Mouse (Mus musculus) hindbrain, embryonic 12.5 days (tissue): ENCODE measurements around the gene Morc1. TPM values are rescaled to one million over a fixed set of nuclear protein-coding genes. Genes with fewer than 3 reads are reported as not detected.

Source experiments
- ATAC-seq: fragments of 200-750 bp; cut with Nextera tagmentation; 2 replicates; pipeline ENCODE4 v1.8.0; 2017; ENCODE audit warnings: moderate TSS enrichment; ENCODE audit not compliant: low FRiP score
- H3K27ac ChIP-seq: fragments of 300-500 bp; sonication (generic); 2 replicates; pipeline ENCODE4 v1.5.1; 2016; ENCODE audit warnings: mild to moderate bottlenecking
- H3K27me3 ChIP-seq: fragments of 300-500 bp; sonication (generic); 2 replicates; pipeline ENCODE4 v1.6.1; 2016; ENCODE audit warnings: mild to moderate bottlenecking
- H3K36me3 ChIP-seq: fragments of 300-500 bp; sonication (generic); 2 replicates; pipeline ENCODE4 v1.6.1; 2016; ENCODE audit warnings: mild to moderate bottlenecking
- H3K4me1 ChIP-seq: fragments of 300-500 bp; sonication (generic); 2 replicates; pipeline ENCODE4 v1.6.1; 2016
- H3K4me2 ChIP-seq: fragments of 300-500 bp; sonication (generic); replicated peaks from 2 replicates; pipeline ENCODE4 v1.6.1; 2016; ENCODE audit warnings: mild to moderate bottlenecking
- H3K4me3 ChIP-seq: fragments of 300-500 bp; sonication (generic); 2 replicates; pipeline ENCODE4 v1.5.1; 2016; ENCODE audit warnings: mild to moderate bottlenecking
- H3K9ac ChIP-seq: fragments of 300-500 bp; sonication (generic); 2 replicates; pipeline ENCODE4 v1.6.1; 2016; ENCODE audit warnings: mild to moderate bottlenecking, moderate library complexity
- H3K9me3 ChIP-seq: fragments of 300-500 bp; sonication (generic); replicated peaks from 2 replicates; pipeline ENCODE4 v1.6.1; 2016; ENCODE audit warnings: mild to moderate bottlenecking
- WGBS: fragments of 180-500 bp; shearing (Covaris S2); methylation state at CpG from one replicate; pipeline ENCODE4 v1.1.7; 2016; 5-methylcytosine and 5-hydroxymethylcytosine counted together
- polyA plus RNA-seq: library from polyadenylated mRNA; unstranded; fragments of >200 nt; fragmentation: Nextera tagmentation; extraction: Ambion mirVana; gene quantifications from 2 replicates; pipeline ENCODE4 v1.2.1, GENCODE M21; 2016

Gene Morc1
- polyA plus RNA-seq, 1 experiment from 2014 or later, result not detected

DNA sequence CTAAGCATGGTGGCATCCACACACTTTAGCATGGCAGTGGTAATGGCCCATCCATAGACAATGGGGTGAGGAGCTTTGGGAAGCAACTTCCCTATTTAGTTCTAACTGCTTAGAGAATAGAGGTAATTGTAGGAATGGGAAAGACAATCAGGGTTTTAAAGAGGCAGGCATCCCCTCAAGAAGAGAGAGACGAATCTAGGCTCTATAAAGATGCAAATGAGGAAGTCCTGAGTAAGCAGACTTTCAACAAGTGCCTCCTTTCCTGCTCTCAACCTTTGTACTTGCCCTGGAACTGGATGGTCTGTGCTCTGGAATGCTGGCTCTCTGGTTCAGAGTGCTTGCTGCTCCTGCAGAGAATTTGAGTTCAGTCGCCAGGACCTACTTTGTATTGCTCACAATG is 8.5 kb upstream of the Morc1 start:
- Histone ChIP-seq H3K27me3 (no peaks in the 10 kb centered on the region), H3K36me3 (no peaks in the 10 kb centered on the region), H3K9ac (no peak overlapping the region), H3K27ac (no peak overlapping the region), H3K4me2 (no peak overlapping the region), H3K4me1 (no peaks in the 10 kb centered on the region), H3K4me3 (no peak overlapping the region), H3K9me3 (no peaks in the 10 kb centered on the region)
- ATAC-seq, result no peak
- 25% methylated on average over 2 of the region's 2 CpGs for WGBS

DNA sequence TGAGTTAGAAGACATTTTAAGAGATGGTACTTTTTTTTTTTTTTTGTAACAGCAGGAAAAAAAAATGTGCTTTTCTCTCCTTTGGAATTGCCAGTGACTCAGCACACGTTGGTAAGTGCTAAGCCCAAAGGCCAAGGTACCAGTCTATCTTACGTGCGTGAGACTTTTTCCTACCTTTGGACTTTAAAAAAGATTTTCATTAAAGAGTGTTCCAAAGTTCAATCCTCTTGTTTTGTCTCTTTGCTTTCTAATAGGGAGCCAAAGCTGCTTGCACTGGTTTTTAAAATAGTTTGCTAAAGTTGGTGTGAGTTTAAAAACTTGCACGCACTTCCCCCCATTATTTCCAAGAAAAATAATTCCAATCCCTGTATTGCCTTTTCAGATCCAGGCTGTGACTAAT is 7.0 kb upstream of the Morc1 start:
- no peak for ATAC-seq
- Histone ChIP-seq H3K36me3 (no peaks in the 10 kb centered on the region), H3K4me3 (no peak overlapping the region), H3K9me3 (no peaks in the 10 kb centered on the region), H3K9ac (no peak overlapping the region), H3K27ac (no peak overlapping the region), H3K27me3 (no peaks in the 10 kb centered on the region), H3K4me2 (no peak overlapping the region), H3K4me1 (no peaks in the 10 kb centered on the region)
- WGBS, result 78% methylated on average over 4 of the region's 4 CpGs

DNA sequence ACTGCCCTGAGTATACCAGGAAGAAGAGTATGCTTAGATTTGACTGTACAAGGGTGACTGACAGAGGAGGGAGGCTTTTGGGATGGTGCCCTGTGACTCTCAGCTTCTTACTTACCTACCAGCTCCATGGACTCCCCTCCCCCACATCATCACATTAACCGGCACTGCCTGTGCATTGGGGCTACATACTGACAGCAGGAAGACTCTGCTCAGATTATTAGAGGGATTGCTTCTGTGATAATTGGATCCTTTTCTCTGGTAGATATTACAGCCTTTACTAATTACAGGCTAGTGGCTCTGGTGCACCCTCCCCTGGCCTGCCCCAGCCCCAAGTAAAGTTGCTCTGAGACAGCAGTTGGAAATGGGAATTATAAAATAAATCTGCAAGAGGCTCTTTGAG is 1.6 kb upstream of the Morc1 start:
- H3K36me3 ChIP-seq, result no peaks in the 10 kb centered on the region
- H3K9ac ChIP-seq, result no peak overlapping the region
- no peaks in the 10 kb centered on the region for H3K27me3 ChIP-seq
- H3K4me2 ChIP-seq, result no peak overlapping the region
- ATAC-seq, result no peak
- no peak overlapping the region for H3K27ac ChIP-seq
- H3K4me1 ChIP-seq, result no peaks in the 10 kb centered on the region
- H3K9me3 ChIP-seq, result no peaks in the 10 kb centered on the region
- WGBS, result 69% methylated on average over 1 of the region's 1 CpGs
- no peak overlapping the region for H3K4me3 ChIP-seq

DNA sequence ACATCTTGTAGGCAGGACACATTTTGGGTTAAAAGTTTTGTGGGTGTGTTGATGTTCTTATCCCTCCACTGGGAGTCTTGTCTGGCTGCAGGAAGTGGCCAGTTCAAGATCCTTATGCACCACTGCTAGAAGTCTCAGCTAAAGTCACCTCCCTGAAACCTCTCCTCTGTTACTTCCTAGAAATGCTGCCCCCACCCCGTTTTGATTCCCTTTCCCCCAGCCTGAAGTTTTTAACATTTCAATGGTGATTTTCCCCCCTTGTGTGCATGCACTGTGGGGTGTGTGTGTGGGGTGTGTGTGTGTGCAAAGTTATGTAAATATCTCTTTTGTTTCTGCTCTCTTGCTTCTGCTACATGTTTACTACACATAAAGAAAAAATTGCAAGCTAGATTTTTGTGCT is 4.4 kb downstream of the Morc1 start:
- no peak overlapping the region for H3K4me2 ChIP-seq
- H3K27me3 ChIP-seq, result no peaks in the 10 kb centered on the region
- ATAC-seq, result no peak
- H3K36me3 ChIP-seq, result no peaks in the 10 kb centered on the region
- no peaks in the 10 kb centered on the region for H3K9me3 ChIP-seq
- 12% methylated on average over 1 of the region's 1 CpGs for WGBS
- no peak overlapping the region for H3K27ac ChIP-seq
- H3K4me1 ChIP-seq, result no peaks in the 10 kb centered on the region
- H3K9ac ChIP-seq, result no peak overlapping the region
- no peak overlapping the region for H3K4me3 ChIP-seq

DNA sequence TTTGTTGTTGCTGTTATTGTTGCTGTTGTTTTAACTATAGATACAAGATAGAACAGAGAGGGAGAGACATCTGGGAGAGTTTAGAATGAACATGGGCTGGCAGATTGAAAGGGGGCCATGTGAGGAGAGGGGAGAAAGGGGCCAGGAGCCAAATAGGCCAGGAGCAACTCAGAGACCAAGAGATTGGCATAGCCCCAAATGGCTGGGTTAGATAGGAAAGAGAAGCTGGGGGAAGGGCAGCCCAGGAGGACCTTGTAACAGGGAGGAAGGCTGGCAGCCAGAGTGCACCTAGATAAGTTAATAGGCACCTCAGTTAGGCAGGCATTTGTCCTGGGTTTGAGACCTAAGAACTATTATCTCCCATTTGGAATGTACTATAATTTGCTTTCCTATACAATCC is 6.4 kb downstream of the Morc1 start:
- no peaks in the 10 kb centered on the region for H3K36me3 ChIP-seq
- H3K9ac ChIP-seq, result no peak overlapping the region
- no peaks in the 10 kb centered on the region for H3K4me1 ChIP-seq
- H3K27ac ChIP-seq, result no peak overlapping the region
- no peaks in the 10 kb centered on the region for H3K9me3 ChIP-seq
- no peak overlapping the region for H3K4me2 ChIP-seq
- no peak overlapping the region for H3K4me3 ChIP-seq
- no peak for ATAC-seq
- H3K27me3 ChIP-seq, result no peaks in the 10 kb centered on the region

DNA sequence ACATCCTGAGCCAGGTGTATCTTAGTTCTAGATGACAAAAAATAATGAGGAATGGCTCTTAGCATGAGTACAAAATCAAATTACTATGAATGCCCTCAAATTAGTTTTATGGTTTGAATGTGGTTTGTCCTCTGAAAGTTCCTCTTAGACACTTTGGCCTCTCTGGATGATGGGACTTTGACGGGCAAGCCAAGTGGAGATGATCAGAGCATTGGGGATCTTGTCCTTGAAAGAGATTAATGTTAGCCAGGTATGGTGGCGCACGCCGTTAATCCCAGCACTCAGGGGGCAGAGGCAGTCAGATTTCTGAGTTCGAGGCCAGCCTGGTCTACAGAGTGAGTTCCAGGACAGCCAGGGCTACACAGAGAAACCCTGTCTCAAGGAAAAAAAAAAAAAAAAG is 13.6 kb downstream of the Morc1 start:
- H3K9ac ChIP-seq, result no peak overlapping the region
- no peaks in the 10 kb centered on the region for H3K36me3 ChIP-seq
- ATAC-seq, result no peak
- H3K4me2 ChIP-seq, result no peak overlapping the region
- H3K27ac ChIP-seq, result no peak overlapping the region
- H3K4me1 ChIP-seq, result no peaks in the 10 kb centered on the region
- no peaks in the 10 kb centered on the region for H3K9me3 ChIP-seq
- H3K27me3 ChIP-seq, result no peaks in the 10 kb centered on the region
- WGBS, result 94% methylated on average over 5 of the region's 5 CpGs
- no peak overlapping the region for H3K4me3 ChIP-seq

DNA sequence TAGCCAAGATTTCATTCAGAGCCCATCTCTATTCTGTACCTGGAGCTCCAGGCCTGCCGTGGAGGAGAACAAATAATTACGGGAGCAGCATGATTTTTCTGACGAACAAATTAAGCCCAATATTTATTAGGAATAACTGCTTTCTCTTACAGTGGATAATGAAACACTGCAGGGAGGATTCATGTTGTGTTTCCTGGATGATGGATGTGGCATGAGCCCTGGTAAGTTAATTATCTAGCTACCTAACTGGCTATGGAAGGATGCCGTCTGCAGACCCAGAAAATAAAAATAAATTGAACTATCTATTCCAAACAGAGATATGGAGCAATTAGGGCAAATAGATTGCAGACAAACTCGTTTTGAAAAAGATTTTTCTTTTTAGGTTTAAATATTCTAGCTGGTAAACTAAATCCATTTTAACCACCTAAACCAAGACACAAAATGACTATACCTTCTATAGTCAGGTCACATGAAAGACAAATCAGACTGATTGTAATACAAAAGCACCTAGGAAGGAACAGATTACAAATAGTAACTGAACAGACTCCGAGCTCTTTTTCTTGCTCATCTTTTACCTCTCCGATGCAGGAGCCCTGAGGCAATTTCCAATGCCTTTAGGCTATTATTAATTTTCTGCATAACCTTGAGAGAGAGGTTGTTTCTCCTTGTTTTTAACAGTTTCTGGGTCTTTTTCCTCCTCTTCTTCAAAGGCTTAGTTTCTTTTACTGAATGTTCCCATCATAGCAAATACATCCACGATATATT is 15.3 kb downstream of the Morc1 start:
- H3K27ac ChIP-seq, result no peak overlapping the region
- ATAC-seq, result no peak
- H3K27me3 ChIP-seq, result no peaks in the 10 kb centered on the region
- 68% methylated on average over 8 of the region's 8 CpGs for WGBS
- no peak overlapping the region for H3K9ac ChIP-seq
- H3K4me2 ChIP-seq, result no peak overlapping the region
- no peaks in the 10 kb centered on the region for H3K4me1 ChIP-seq
- H3K9me3 ChIP-seq, result no peaks in the 10 kb centered on the region
- H3K36me3 ChIP-seq, result no peaks in the 10 kb centered on the region
- H3K4me3 ChIP-seq, result no peak overlapping the region

DNA sequence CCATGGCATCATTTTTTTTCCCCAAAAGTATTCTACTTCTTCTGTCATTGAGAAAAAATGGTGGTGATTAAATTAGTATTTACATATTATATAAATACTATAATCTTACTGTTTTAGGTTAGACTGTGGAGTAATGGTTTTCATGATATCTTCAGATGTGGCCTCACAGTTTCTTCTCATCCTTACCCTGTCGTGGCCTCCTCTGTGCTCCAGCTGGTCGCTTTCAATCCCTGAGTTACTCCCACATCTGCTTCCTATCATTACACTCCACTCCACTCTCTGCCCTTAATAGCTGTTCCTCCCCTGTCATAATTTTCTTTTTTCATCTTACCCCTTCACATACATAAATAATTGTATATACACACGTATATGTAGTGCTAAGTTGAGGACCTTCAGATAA is 22.2 kb downstream of the Morc1 start:
- no peaks in the 10 kb centered on the region for H3K4me1 ChIP-seq
- H3K36me3 ChIP-seq, result no peaks in the 10 kb centered on the region
- no peak overlapping the region for H3K27ac ChIP-seq
- 79% methylated on average over 3 of the region's 3 CpGs for WGBS
- no peaks in the 10 kb centered on the region for H3K27me3 ChIP-seq
- no peak for ATAC-seq
- no peak overlapping the region for H3K4me3 ChIP-seq
- H3K9ac ChIP-seq, result no peak overlapping the region
- no peaks in the 10 kb centered on the region for H3K9me3 ChIP-seq
- H3K4me2 ChIP-seq, result no peak overlapping the region

DNA sequence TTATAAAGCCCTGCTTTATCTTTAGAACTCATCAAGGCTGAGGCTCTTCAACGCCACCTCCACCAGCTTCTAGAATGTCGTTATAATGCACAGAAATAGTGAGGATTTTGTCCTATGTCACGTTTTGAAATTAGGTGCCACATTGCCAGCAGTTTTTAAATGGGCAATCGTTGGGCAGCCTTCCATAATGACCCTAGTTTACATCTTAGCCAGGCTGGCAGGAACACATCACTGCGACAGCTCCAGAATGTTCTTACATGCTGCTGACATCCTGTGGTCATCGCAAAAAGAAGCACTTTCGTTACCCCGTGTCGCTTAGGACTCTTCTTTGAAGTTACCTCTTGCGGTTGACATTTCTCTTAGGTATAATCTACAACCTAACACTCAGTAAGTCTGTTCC is 42.4 kb downstream of the Morc1 start:
- ATAC-seq, result no peak
- no peaks in the 10 kb centered on the region for H3K9me3 ChIP-seq
- H3K27me3 ChIP-seq, result no peaks in the 10 kb centered on the region
- 88% methylated on average over 10 of the region's 10 CpGs for WGBS
- no peak overlapping the region for H3K4me3 ChIP-seq
- no peak overlapping the region for H3K4me2 ChIP-seq
- no peaks in the 10 kb centered on the region for H3K4me1 ChIP-seq
- no peaks in the 10 kb centered on the region for H3K36me3 ChIP-seq
- no peak overlapping the region for H3K9ac ChIP-seq
- H3K27ac ChIP-seq, result no peak overlapping the region

DNA sequence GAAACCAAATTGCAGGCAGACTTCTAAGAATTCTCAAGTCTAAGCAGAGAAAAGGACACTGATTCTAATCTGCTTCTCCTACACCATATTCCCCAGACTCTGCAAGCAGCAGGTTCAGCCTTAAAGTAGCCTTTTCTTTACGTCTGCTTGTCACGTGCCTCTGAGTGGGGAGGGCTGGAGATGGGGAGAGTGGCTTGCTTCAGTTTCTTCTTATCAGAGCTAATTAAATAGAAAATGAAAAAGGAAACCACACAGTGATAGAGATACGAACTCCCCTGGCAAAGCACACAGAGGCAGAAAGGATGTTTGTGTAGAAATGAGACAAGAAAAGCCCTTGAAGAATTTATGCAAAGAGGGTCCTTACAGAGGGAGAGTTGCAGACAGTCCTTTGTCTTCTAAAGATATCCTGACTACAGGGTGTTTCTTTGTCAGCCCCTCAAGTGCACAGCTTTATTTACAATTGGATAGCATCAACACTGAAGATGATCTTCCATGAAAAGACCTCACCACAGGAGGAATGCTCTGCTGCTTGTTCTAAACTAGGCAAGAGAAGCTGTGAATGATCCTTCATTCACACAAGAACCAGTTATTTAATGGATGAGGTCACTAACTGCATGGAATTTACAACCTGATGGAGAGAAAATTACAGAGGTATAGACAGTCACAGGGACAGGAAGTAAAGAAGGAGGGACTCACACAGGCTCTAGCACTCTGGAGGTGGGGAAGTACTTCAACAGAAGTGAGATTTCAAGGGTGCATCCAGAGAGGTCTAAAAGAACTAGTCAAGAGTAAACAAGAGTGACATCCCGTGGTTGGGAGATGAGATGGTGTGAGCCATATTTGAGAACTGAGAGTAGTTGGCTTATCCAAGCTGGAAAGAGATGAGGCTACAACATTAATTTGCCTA is 44.1 kb downstream of the Morc1 start:
- H3K27ac ChIP-seq, result no peak overlapping the region
- no peaks in the 10 kb centered on the region for H3K9me3 ChIP-seq
- no peak overlapping the region for H3K4me3 ChIP-seq
- no peaks in the 10 kb centered on the region for H3K27me3 ChIP-seq
- no peaks in the 10 kb centered on the region for H3K36me3 ChIP-seq
- no peak overlapping the region for H3K9ac ChIP-seq
- 55% methylated on average over 4 of the region's 4 CpGs for WGBS
- H3K4me1 ChIP-seq, result no peaks in the 10 kb centered on the region
- ATAC-seq, result no peak
- no peak overlapping the region for H3K4me2 ChIP-seq

DNA sequence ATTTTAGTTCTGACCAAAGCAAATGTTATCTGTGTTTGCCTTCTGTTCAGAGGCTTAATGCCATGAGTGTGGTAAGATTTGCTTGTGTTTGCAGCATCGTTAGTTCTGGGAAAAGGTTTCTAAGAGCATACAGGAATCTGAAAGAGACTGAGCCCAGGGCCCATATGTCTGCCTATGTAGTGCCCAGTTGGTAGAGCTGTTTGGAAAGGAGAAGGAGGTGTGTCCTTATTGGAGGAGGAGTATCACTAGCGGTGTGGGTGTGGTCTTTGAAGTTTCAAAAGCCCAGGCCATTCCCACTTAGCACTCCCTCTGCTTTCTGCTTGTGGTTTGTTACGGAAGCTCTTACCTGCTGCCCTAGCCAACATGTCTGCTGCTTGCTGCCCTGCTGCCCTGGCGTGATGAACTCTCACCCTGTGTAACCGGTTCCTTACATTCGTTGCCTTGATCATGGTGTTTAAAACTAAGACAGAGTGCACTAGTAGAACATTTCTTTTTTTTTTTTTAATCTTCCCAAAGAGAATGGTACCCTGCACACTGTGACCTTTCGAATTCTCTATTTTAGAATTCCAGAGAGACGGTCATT is 48.3 kb downstream of the Morc1 start:
- Histone ChIP-seq H3K4me3 (no peak overlapping the region), H3K4me2 (no peak overlapping the region), H3K9me3 (no peaks in the 10 kb centered on the region), H3K4me1 (no peaks in the 10 kb centered on the region), H3K27me3 (no peaks in the 10 kb centered on the region), H3K36me3 (no peaks in the 10 kb centered on the region), H3K9ac (no peak overlapping the region), H3K27ac (no peak overlapping the region)
- 72% methylated on average over 8 of the region's 8 CpGs for WGBS
- ATAC-seq, result no peak

DNA sequence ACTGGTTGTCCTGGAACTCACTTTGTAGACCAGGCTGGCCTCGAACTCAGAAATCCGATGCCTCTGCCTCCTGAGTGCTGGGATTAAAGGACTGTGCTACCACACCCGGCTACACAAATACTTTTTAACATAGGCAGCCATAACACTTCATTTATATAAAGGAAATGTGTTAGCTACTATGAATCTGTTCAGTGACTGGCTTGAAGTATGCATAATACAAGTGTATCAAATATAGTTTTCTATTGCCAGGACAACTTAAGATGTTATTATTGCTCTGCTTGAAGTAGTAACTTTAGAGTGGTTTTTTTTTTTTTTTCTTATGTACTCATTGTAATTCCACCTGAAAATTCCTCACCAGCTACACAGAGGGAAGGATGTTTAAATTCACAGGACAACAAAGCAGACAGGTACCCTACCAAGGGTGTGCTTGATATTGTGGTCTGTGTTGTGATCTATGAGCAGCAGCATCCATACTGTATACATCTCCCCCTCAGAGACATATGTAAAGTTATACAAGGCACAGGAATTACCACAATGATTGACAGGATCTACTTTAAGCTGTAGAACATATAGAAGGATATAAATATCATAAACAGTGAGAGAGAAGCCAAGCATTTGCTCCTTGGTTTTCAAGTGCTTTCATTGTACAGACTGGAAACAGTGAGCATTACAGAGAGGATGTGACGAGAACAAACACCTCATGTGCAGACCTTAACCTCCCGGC is 85.9 kb downstream of the Morc1 start:
- no peak overlapping the region for H3K9ac ChIP-seq
- H3K27ac ChIP-seq, result no peak overlapping the region
- H3K27me3 ChIP-seq, result no peaks in the 10 kb centered on the region
- 87% methylated on average over 5 of the region's 5 CpGs for whole genome bisulfite sequencing
- H3K9me3 ChIP-seq, result no peaks in the 10 kb centered on the region
- H3K4me3 ChIP-seq, result no peak overlapping the region
- H3K4me2 ChIP-seq, result no peak overlapping the region
- no peaks in the 10 kb centered on the region for H3K36me3 ChIP-seq
- no peak for ATAC-seq
- no peaks in the 10 kb centered on the region for H3K4me1 ChIP-seq
